Mouse (Mus musculus) liver, adult 2 months (tissue): Measurements from ENCODE around the gene Ppan. TPM values are rescaled to one million over a fixed set of nuclear protein-coding genes. Genes with fewer than 3 reads are reported as not detected.
A peak's percentile ranks its signal among the peaks of the same experiment; 100 is the strongest.

Experiments used
- DNase-seq: peaks from one replicate; pipeline ENCODE4 v3.0.0-alpha.2; 2011; ENCODE audit warnings: low read depth, low spot score; ENCODE audit errors: extremely low read depth
- H3K27ac ChIP-seq: fragments of 200-500 bp; replicated peaks from 2 replicates; pipeline ENCODE4 v1.5.1; 2012; ENCODE audit warnings: low read depth, mild to moderate bottlenecking, control low read depth, inconsistent platforms, low read length; ENCODE audit not compliant: insufficient read depth
- H3K27me3 ChIP-seq: fragments of 200-500 bp; 2 replicates; pipeline ENCODE4 v1.6.1; 2012; ENCODE audit warnings: mild to moderate bottlenecking, moderate library complexity, low read length, inconsistent platforms; ENCODE audit not compliant: control insufficient read depth, insufficient read depth
- H3K36me3 ChIP-seq: fragments of 200-500 bp; 2 replicates; pipeline ENCODE4 v1.6.1; 2012; ENCODE audit warnings: low read length, inconsistent platforms; ENCODE audit not compliant: control insufficient read depth, insufficient read depth
- H3K4me1 ChIP-seq: fragments of 200-500 bp; 2 replicates; pipeline ENCODE4 v1.6.1; 2011; ENCODE audit warnings: low read length; ENCODE audit not compliant: control insufficient read depth, insufficient read depth
- H3K4me3 ChIP-seq: fragments of 200-500 bp; 2 replicates; pipeline ENCODE4 v1.5.1; 2011; ENCODE audit warnings: low read depth, mild to moderate bottlenecking, control low read depth, low read length, moderate library complexity; ENCODE audit not compliant: insufficient read depth
- H3K79me2 ChIP-seq: fragments of 200-500 bp; 2 replicates; pipeline ENCODE4 v1.6.1; 2012; ENCODE audit warnings: inconsistent platforms, mild to moderate bottlenecking, low read length, moderate library complexity; ENCODE audit not compliant: control insufficient read depth, insufficient read depth
- H3K9ac ChIP-seq: fragments of 200-500 bp; 2 replicates; pipeline ENCODE4 v1.6.1; 2012; ENCODE audit warnings: low read depth, mild to moderate bottlenecking, control low read depth, inconsistent platforms, low read length
- CTCF ChIP-seq: fragments of 200-500 bp; IDR thresholded peaks from 2 replicates; pipeline ENCODE4 v1.5.1; 2011; ENCODE audit warnings: low read depth, low read length, control low read depth
- POLR2A ChIP-seq: fragments of 200-500 bp; IDR thresholded peaks from 2 replicates; pipeline ENCODE4 v1.6.1; 2011; ENCODE audit warnings: low read length, control low read depth; ENCODE audit not compliant: insufficient read depth; ENCODE audit errors: extremely low read depth
- WGBS: fragments of 180-500 bp; shearing (Covaris S2); methylation state at CpG from one replicate; pipeline ENCODE4 v1.1.7; 2018; 5-methylcytosine and 5-hydroxymethylcytosine counted together
- polyA plus RNA-seq: library from polyadenylated mRNA; depleted of rRNA; stranded (reverse); fragments of >200 nt; gene quantifications from 2 replicates; pipeline ENCODE4 v1.2.3, GENCODE M21; 2012; rRNA removed
- total RNA-seq: library from RNA; depleted of rRNA; stranded (reverse); fragments of >200 nt; gene quantifications from 2 replicates; pipeline ENCODE4 v1.2.3, GENCODE M21; 2014; rRNA removed

The Ppan gene
- total RNA-seq (6.5 and 12.5 TPM in 2 replicates), polyA plus RNA-seq (32.6 and 69.6 TPM in 2 replicates)

DNA sequence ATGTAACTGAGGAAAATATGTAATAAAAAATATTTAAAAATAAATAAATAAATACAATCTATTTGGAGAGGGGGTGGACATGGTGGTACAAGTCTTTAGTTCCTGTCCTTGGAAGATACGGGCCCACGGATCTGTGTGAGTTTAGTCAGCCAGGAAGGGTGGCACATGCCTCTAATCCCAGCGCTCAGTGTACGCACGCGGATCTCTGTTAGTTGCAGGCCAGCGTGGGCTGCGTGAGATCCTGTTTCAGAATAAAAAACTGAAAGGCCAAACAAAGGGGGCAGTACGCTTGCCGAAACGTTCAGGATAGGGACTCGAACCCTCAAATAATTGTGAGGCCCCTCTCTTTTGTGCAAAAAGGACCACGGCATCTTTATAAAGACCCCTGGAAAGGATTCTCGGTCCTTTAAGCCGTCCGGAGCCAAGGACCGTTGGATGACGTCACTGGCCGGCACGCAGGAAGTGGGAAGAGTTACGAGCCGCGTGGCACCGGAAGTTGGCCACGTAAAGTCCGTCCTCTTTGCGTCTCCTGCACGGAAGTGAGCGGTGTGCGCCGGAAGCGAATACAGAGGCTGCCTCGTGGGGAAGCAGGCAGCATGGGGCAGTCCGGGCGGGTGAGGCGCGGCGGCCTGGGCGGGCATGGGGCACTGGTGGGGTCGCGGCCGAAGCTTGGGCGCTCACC is at the start of gene Ppan:
Ppan (plus strand) TSS at position 472 of the 682 bp plus-strand sequence.
- TF ChIP-seq CTCF (no peak), POLR2A (peak; percentile 79)
- no peaks in the 10 kb centered on the region for H3K27me3 ChIP-seq
- DNase-seq = peak; percentile 91
- peaks cover 10% of the 10 kb centered on the region for H3K36me3 ChIP-seq
- H3K79me2 ChIP-seq = peaks cover 6% of the 10 kb centered on the region; the same call in 1 of the 2 replicates
- H3K9ac ChIP-seq = peak within 1 kb of the TSS; percentile 83
- peak within 1 kb of the TSS; percentile 14 for H3K27ac ChIP-seq
- WGBS = under 1% methylated on average over 43 of the region's 43 CpGs
- H3K4me1 ChIP-seq = peaks cover 3% of the 10 kb centered on the region; the same call in 1 of the 2 replicates
- peak within 1 kb of the TSS; percentile 63 for H3K4me3 ChIP-seq

DNA sequence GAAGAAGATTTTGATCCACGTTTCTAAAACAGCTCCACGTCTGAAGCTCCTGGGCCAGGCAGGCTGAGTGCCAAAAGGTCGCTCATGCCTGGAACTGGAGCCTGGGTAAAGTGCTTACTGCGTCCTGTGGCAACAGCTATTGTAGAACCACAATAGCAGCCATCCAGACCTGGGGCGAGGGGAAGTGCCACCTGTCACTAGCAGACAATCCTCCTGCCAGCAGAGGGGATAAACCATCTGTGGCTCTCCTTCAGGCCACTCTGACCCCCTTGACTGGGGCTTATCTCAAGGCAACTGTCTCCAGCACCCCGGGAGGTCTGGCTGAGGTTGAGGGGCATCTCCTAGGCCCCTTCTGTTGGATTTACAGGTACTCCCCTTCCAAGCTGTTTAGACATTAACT is 49.0 kb upstream of the Ppan start:
- TF ChIP-seq CTCF (no peak), POLR2A (no peak)
- 63% methylated on average over 6 of the region's 6 CpGs for WGBS
- Histone ChIP-seq H3K36me3 (no peaks in the 10 kb centered on the region), H3K27ac (no peak overlapping the region), H3K4me3 (no peak overlapping the region), H3K79me2 (no peaks in the 10 kb centered on the region), H3K9ac (no peak overlapping the region), H3K4me1 (no peaks in the 10 kb centered on the region), H3K27me3 (no peaks in the 10 kb centered on the region)
- no peak for DNase-seq

DNA sequence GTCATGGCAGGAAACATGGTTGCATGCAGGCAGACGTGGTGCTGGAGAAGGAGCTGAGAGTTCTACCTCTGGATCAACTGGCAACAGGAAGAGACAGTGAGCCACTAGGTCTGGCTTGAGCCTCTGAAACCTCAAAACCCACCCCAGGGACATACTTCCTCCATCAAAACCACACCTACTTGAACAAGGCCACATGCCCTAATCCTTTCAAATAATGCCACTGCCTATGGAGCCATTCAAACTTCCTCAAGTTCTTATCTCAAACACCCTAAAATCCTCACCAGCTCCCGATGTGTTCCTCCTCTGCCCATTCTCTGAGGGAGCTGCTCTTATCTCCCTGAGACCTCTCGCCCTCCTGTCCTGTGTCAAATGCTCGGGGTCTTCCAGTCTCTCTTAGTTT is 45.8 kb upstream of the Ppan start:
- Histone ChIP-seq H3K4me3 (no peak overlapping the region), H3K9ac (no peak overlapping the region), H3K27me3 (no peaks in the 10 kb centered on the region), H3K4me1 (no peaks in the 10 kb centered on the region), H3K79me2 (no peaks in the 10 kb centered on the region), H3K27ac (no peak overlapping the region), H3K36me3 (no peaks in the 10 kb centered on the region)
- no peak for DNase-seq
- TF ChIP-seq CTCF = no peak
- no peak for TF ChIP-seq POLR2A
- 39% methylated on average over 4 of the region's 4 CpGs for WGBS

DNA sequence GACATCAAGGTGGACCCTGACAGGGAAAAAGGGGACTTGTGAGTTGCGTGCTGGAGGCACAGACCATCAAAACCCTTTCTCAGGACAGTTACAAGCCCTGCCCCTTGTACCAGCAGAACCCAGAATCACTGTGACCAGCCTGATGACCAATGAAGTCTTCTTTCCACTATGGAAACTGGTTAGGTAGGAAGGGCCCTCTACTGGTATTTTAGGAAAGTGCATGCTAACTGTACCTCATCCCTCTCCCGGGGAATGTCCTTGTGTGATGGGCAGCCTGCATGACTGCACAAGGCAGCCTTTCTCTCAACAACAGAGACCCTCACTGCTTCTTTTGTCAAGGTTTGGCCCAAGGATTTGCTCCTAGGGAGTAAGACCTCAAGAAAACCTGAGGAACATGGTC is 45.3 kb upstream of the Ppan start:
- Histone ChIP-seq H3K4me1 (no peaks in the 10 kb centered on the region), H3K4me3 (no peak overlapping the region), H3K27ac (no peak overlapping the region), H3K79me2 (no peaks in the 10 kb centered on the region), H3K27me3 (no peaks in the 10 kb centered on the region), H3K36me3 (no peaks in the 10 kb centered on the region), H3K9ac (no peak overlapping the region)
- DNase-seq = peak; percentile 25
- WGBS = 26% methylated on average over 2 of the region's 2 CpGs
- TF ChIP-seq CTCF (peak; percentile 29), POLR2A (no peak)

DNA sequence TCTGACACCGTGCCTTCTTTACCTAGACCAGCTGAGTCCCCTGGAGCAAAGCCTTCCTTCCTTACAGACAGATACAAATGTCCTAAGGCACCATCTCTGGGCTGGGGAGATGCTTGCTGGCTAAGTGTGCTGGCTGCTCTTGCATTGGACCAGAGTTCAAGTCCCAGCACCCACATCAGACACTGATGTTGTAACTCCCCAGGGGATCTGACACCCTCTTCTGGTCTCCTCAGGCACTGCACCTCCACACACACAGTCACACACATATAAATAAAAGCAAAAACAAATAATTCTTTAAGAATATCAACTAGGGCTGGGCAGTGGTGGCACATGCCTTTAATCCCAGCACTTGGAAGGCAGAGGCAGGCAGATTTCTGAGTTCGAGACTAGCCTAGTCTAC is 37.8 kb upstream of the Ppan start:
- H3K27ac ChIP-seq = no peak overlapping the region
- DNase-seq = no peak
- H3K27me3 ChIP-seq = no peaks in the 10 kb centered on the region
- no peak overlapping the region for H3K4me3 ChIP-seq
- no peaks in the 10 kb centered on the region for H3K36me3 ChIP-seq
- H3K9ac ChIP-seq = no peak overlapping the region
- no peak for TF ChIP-seq CTCF
- WGBS = 88% methylated on average over 2 of the region's 2 CpGs
- H3K79me2 ChIP-seq = no peaks in the 10 kb centered on the region
- no peaks in the 10 kb centered on the region for H3K4me1 ChIP-seq

DNA sequence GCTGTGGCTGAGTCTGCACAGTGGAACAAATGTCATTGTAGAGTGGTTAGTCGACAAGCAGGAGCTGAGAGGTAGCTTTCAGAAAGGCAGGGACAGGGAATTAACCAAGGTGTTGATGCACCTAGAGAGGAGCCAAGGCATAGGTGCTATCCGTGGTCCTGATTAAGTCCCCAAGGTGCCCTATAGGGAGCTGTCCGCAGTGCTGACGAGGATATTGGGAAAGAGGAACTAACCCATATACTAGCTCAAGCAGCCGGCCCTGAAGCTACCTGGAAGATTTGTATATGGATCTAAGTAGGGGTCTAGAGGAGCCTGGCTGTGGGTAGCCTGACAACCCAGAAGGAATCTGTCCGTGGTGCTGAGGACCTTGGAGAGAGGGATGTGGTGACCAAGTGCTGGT is 30.8 kb upstream of the Ppan start:
- H3K79me2 ChIP-seq = no peaks in the 10 kb centered on the region
- DNase-seq = no peak
- 5% methylated on average over 6 of the region's 6 CpGs for WGBS
- H3K4me3 ChIP-seq = no peak overlapping the region
- H3K27ac ChIP-seq = no peak overlapping the region
- no peaks in the 10 kb centered on the region for H3K36me3 ChIP-seq
- peaks cover 6% of the 10 kb centered on the region for H3K4me1 ChIP-seq
- H3K27me3 ChIP-seq = no peaks in the 10 kb centered on the region
- TF ChIP-seq POLR2A (no peak), CTCF (no peak)
- no peak overlapping the region for H3K9ac ChIP-seq
